Mouse (Mus musculus): ENCODE measurements around the gene Ago3.

Gene Ago3

GRCm38 (mm10) chr4:126415707-126416106 is 13.6 kb downstream of the Ago3 start:
- DNase-seq: no peak

GRCm38 (mm10) chr4:126412526-126412925 is 16.8 kb downstream of the Ago3 start:
- DNase-seq: no peak

GRCm38 (mm10) chr4:126371497-126371896 is 57.9 kb downstream of the Ago3 start:
- peak; percentile 34 for DNase-seq

GRCm38 (mm10) chr4:126360069-126360468 is 69.3 kb downstream of the Ago3 start:
- no peak for DNase-seq

- DNase-seq: no peak
Observed at GRCm38 (mm10) chr4:126343451-126343850, 85.9 kb downstream of the Ago3 start.

GRCm38 (mm10) chr4:126339461-126339860 is 89.9 kb downstream of the Ago3 start:
- no peak for DNase-seq

- DNase-seq: no peak
Observed at GRCm38 (mm10) chr4:126332358-126332757, 97.0 kb downstream of the Ago3 start.

- DNase-seq: no peak
Observed at GRCm38 (mm10) chr4:126331751-126332150, 97.6 kb downstream of the Ago3 start.

GRCm38 (mm10) chr4:126330295-126330694 is 99.1 kb downstream of the Ago3 start:
- no peak for DNase-seq

- DNase-seq: no peak
Observed at GRCm38 (mm10) chr4:126326036-126326435, 103.3 kb downstream of the Ago3 start.

- DNase-seq: no peak
Observed at GRCm38 (mm10) chr4:126325281-126325861, 104.0 kb downstream of the Ago3 start, which contains the start of gene Tekt2. Gene Tekt2, minus strand, starts transcription at chr4:126325688.

GRCm38 (mm10) chr4:126324861-126325260 is 104.5 kb downstream of the Ago3 start:
- no peak for DNase-seq

- no peak for DNase-seq
Observed at GRCm38 (mm10) chr4:126322646-126323045, 106.7 kb downstream of the Ago3 start.

GRCm38 (mm10) chr4:126321854-126322511 is 107.4 kb downstream of the Ago3 start:
- no peak for DNase-seq

- peak; percentile 100 for DNase-seq
Observed at GRCm38 (mm10) chr4:126321111-126321853, 108.1 kb downstream of the Ago3 start, which contains the start of gene Adprhl2. Gene Adprhl2, minus strand, starts transcription at chr4:126321703.

- no peak for DNase-seq
Observed at GRCm38 (mm10) chr4:126319806-126320205, 109.5 kb downstream of the Ago3 start.

GRCm38 (mm10) chr4:126316443-126317040 is 112.8 kb downstream of the Ago3 start:
- no peak for DNase-seq

GRCm38 (mm10) chr4:126315931-126316330 is 113.4 kb downstream of the Ago3 start:
- peak; percentile 39 for DNase-seq

GRCm38 (mm10) chr4:126314393-126314792 is 115.0 kb downstream of the Ago3 start:
- no peak for DNase-seq

- DNase-seq: no peak
Observed at GRCm38 (mm10) chr4:126313202-126313601, 116.2 kb downstream of the Ago3 start.

- no peak for DNase-seq
Observed at GRCm38 (mm10) chr4:126311566-126312200, 117.7 kb downstream of the Ago3 start.

- DNase-seq: no peak
Observed at GRCm38 (mm10) chr4:126310344-126310743, 119.0 kb downstream of the Ago3 start.

- DNase-seq: peak; percentile 92
Observed at GRCm38 (mm10) chr4:126309922-126310309, 119.4 kb downstream of the Ago3 start.
